Mouse (Mus musculus): ENCODE measurements at regions not wholly inside any gene's neighbourhood (a gene's known extent, or its start where the extent isn't known, plus 50 kb on each side); places are given as distances from the start of the nearest gene placed in this dataset.

DNA sequence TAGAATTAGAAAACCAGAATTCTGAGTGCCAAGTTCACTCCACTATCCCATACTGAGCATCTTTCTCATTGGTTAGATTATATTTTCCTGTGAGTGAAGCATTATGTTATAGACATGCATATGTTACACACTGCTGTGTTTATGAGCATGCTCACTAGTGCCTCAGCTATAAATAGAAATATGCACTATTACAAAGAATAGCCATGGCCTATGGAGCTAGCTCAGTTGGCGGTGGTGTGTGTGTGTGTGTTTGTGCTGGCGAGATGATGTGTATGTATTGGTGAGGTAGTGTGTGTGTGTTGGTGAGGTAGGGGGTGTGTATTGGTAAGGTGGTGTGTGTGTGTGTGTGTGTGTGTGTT is 106.2 kb downstream of the Sec31a start:
- Histone ChIP-seq H3K4me3 (ENCODE audit: low read depth, low read length) (no peak overlapping the region), H3K27ac (ENCODE audit: low read depth, low read length) (no peak overlapping the region), H3K4me1 (ENCODE audit: control insufficient read depth, insufficient read depth, low read length) (no peaks in the 10 kb centered on the region), H3K9ac (ENCODE audit: low read length) (no peak overlapping the region), H3K4me2 (ENCODE audit: low read length) (no peak overlapping the region), H3K36me3 (ENCODE audit: control insufficient read depth, insufficient read depth, low read length) (no peaks in the 10 kb centered on the region), H3K9me3 (replicated peaks; ENCODE audit: control insufficient read depth, low read length) (no peaks in the 10 kb centered on the region), H3K27me3 (replicated peaks; ENCODE audit: control insufficient read depth, insufficient read depth, low read length) (no peaks in the 10 kb centered on the region)
- DNase-seq (ENCODE audit: low spot score) (peak; percentile 33), ATAC-seq (peak; percentile 34; the same call in 1 of the 2 replicates)
- 84% methylated on average over 2 of the region's 2 CpGs for WGBS

DNA sequence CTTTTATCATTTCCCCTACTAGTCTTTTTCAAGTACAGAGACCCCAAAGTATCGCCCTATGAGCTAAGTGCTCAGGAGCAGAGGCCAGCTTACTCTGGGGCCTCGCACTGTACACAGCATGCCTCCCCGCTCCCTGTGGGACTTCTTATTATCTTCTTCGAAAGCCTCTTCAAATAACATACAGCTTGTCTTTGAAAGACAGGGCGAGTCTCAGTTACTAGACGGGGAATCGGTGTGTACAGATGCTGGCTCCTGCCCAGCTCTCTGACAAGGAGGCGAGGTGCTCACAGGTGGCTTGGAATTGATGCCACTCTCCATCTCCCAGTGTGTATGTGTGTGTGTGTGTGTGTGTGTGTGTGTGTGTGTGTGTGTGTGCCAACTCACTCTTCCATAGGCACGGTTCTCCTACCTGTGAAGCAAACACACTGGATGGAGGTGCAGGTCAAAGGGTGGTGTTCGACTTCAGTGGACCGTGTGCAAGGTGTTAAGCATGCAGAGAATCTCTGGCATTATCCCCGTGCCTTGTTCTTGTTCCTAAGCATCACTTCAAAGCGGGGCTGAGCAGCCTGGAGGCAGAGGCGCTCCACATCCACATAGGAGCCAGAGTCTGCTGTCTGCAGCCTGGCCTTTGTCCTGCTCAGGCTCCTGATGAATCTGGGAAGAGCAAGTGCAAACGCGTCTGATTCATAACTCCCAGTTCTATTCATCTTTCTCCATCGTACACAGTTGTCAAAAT is 106.8 kb downstream of the Sec31a start:
- Histone ChIP-seq H3K27ac (ENCODE audit: low read depth, low read length) (no peak overlapping the region), H3K9me3 (replicated peaks; ENCODE audit: control insufficient read depth, low read length) (no peaks in the 10 kb centered on the region), H3K27me3 (replicated peaks; ENCODE audit: control insufficient read depth, insufficient read depth, low read length) (no peaks in the 10 kb centered on the region), H3K4me1 (ENCODE audit: control insufficient read depth, insufficient read depth, low read length) (no peaks in the 10 kb centered on the region), H3K4me3 (ENCODE audit: low read depth, low read length) (no peak overlapping the region), H3K9ac (ENCODE audit: low read length) (no peak overlapping the region), H3K4me2 (ENCODE audit: low read length) (no peak overlapping the region), H3K36me3 (ENCODE audit: control insufficient read depth, insufficient read depth, low read length) (no peaks in the 10 kb centered on the region)
- 50% methylated on average over 17 of the region's 17 CpGs for WGBS
- ATAC-seq = peak; percentile 40; the same call in 1 of the 2 replicates
- DNase-seq (ENCODE audit: low spot score) = peak; percentile 32

DNA sequence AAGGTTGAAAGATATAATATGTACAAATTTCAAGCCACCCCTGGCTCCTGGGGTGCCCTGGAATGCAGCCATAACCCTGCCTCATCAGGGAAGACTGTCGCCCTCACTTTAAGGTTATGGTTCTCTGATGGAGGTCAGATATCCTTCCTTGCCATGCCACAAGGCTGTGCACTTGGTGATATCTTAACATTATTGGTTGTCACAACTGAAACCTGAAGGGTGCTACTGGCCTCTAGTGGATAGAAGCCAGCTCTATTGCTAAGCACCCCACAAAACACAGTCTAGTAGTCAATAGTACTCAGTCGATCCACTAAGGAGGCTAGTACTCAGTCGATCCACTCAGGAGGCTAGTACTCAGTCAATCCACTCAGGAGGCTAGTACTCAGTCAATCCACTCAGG is 111.6 kb downstream of the Sec31a start:
- peak; percentile 62 for DNase-seq (ENCODE audit: low spot score)

DNA sequence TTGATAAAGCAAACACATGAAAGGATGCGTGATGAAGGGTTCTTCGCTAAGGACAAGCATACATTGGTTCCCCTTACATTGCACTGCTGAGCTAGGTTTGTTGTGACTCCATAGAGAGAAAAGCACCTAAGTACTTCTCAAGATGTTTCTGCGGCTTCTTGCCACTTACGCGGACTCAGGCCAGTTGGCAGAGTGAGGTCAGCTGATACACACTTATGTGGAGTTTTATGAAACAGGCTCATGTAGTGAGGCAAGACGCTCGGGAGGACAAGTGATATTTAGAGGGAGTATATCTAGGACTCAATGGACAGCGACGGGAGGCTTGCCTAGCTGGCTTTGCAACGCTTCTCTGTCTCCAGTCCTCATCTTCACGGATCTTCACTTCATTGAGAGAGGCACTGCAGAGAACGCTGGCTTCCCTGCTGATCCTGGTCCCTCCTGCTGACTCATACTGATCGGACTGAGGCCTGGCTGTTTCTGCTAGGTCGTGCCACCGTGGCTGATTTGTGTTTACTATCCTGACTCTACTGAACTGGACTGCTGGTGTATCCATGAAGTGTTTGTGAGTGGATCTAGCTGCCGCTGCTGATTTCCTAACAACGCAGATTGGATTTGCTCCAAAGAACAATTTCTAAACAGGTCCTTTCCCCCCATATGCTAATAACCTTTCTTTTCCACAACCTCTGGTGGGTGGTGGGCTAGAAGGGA is 113.8 kb downstream of the Sec31a start:
- H3K4me1 ChIP-seq (ENCODE audit: control insufficient read depth, insufficient read depth, low read length) = no peaks in the 10 kb centered on the region
- DNase-seq (ENCODE audit: low spot score) = no peak
- 75% methylated on average over 17 of the region's 17 CpGs for WGBS
- ATAC-seq = no peak
- H3K9ac ChIP-seq (ENCODE audit: low read length) = no peak overlapping the region
- H3K36me3 ChIP-seq (ENCODE audit: control insufficient read depth, insufficient read depth, low read length) = no peaks in the 10 kb centered on the region
- no peak overlapping the region for H3K27ac ChIP-seq (ENCODE audit: low read depth, low read length)
- no peak overlapping the region for H3K4me3 ChIP-seq (ENCODE audit: low read depth, low read length)
- no peak overlapping the region for H3K4me2 ChIP-seq (ENCODE audit: low read length)
- H3K9me3 ChIP-seq (replicated peaks; ENCODE audit: control insufficient read depth, low read length) = no peaks in the 10 kb centered on the region
- H3K27me3 ChIP-seq (replicated peaks; ENCODE audit: control insufficient read depth, insufficient read depth, low read length) = no peaks in the 10 kb centered on the region

More for the DNA sequence above, 111.6 kb downstream of the Sec31a start:
- H3K9me3 ChIP-seq (replicated peaks; ENCODE audit: control insufficient read depth, low read length) = no peaks in the 10 kb centered on the region
- H3K4me1 ChIP-seq (ENCODE audit: control insufficient read depth, insufficient read depth, low read length) = no peaks in the 10 kb centered on the region
- WGBS = 73% methylated on average over 3 of the region's 3 CpGs
- H3K4me3 ChIP-seq (ENCODE audit: low read depth, low read length) = no peak overlapping the region
- H3K36me3 ChIP-seq (ENCODE audit: control insufficient read depth, insufficient read depth, low read length) = no peaks in the 10 kb centered on the region
- no peak overlapping the region for H3K9ac ChIP-seq (ENCODE audit: low read length)
- no peak for ATAC-seq
- no peak overlapping the region for H3K27ac ChIP-seq (ENCODE audit: low read depth, low read length)
- H3K4me2 ChIP-seq (ENCODE audit: low read length) = no peak overlapping the region
- no peaks in the 10 kb centered on the region for H3K27me3 ChIP-seq (replicated peaks; ENCODE audit: control insufficient read depth, insufficient read depth, low read length)

DNA sequence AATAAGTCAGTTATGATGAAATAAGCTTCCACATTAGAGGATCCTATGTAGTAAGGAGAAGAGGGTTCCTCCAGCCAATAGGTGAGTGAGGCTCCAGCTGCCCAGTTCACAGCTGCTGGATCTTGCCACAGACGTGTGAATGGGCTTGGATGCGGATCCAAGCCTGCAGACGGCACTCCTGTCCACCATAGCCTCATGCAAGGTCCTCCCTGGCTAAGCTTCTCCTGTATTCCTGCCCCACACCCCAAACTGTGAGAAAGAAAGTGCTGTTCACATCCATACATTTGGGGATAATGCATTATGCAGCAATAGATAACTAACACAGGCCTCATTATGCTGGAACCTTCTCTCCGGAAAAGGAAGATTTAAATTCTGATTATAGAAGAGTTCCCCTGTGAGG is 116.9 kb downstream of the Sec31a start:
- no peak overlapping the region for H3K4me3 ChIP-seq (ENCODE audit: low read depth, low read length)
- no peaks in the 10 kb centered on the region for H3K27me3 ChIP-seq (replicated peaks; ENCODE audit: control insufficient read depth, insufficient read depth, low read length)
- H3K9me3 ChIP-seq (replicated peaks; ENCODE audit: control insufficient read depth, low read length) = no peaks in the 10 kb centered on the region
- DNase-seq (ENCODE audit: low spot score) = no peak
- H3K36me3 ChIP-seq (ENCODE audit: control insufficient read depth, insufficient read depth, low read length) = no peaks in the 10 kb centered on the region
- 83% methylated on average over 4 of the region's 4 CpGs for WGBS
- H3K27ac ChIP-seq (ENCODE audit: low read depth, low read length) = no peak overlapping the region
- H3K9ac ChIP-seq (ENCODE audit: low read length) = no peak overlapping the region
- no peaks in the 10 kb centered on the region for H3K4me1 ChIP-seq (ENCODE audit: control insufficient read depth, insufficient read depth, low read length)
- no peak overlapping the region for H3K4me2 ChIP-seq (ENCODE audit: low read length)
- ATAC-seq = no peak

DNA sequence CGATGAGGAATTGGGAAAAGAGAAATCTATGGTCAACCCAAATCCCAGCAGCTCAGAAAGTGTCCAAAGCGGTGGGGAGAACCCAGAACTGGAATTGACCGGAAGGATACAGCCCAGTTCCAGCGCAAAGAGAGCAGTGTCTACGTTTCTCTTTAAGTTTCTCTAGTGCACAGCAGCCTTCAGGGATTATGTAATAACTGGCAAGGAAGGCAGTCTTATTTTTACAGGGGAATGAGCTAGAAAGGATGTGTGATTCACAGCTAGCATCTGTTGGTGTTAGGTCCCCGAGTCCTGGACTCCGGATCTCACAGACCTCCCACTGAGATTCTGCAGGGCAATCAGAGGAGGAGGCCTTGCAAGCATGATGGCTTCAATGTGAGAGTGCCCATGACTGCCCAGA is 121.8 kb downstream of the Sec31a start:
- WGBS = 87% methylated on average over 7 of the region's 7 CpGs
- ATAC-seq = no peak

DNA sequence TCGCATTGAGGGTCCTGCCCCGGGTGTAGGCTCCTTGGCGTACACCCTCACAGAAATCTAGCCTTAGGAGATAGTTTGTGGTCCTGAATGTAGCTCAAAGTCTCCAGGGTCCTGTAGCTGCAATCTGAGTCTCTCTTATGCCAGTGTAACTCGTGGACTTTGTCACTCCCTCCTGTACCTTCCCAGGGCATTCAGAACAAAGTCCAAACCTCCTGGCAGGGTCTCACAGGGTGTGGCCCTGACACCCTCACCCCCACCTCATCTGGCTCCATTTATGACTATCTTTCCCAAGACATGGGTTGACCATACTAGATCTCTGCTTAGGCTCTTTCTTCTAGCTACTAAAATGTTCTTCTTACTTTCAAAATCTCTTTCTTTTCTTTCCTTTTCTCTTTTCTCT is 120.6 kb upstream of the Tmem150c start:
- Histone ChIP-seq H3K27me3 (replicated peaks; ENCODE audit: control insufficient read depth, insufficient read depth, low read length) (no peaks in the 10 kb centered on the region), H3K4me2 (ENCODE audit: low read length) (no peak overlapping the region), H3K27ac (ENCODE audit: low read depth, low read length) (no peak overlapping the region), H3K4me3 (ENCODE audit: low read depth, low read length) (no peak overlapping the region), H3K4me1 (ENCODE audit: control insufficient read depth, insufficient read depth, low read length) (no peaks in the 10 kb centered on the region), H3K9ac (ENCODE audit: low read length) (no peak overlapping the region), H3K36me3 (ENCODE audit: control insufficient read depth, insufficient read depth, low read length) (no peaks in the 10 kb centered on the region), H3K9me3 (replicated peaks; ENCODE audit: control insufficient read depth, low read length) (no peaks in the 10 kb centered on the region)
- 92% methylated on average over 4 of the region's 4 CpGs for WGBS
- ATAC-seq (no peak), DNase-seq (ENCODE audit: low spot score) (no peak)

More for the DNA sequence above, 121.8 kb downstream of the Sec31a start:
- H3K27ac ChIP-seq (ENCODE audit: low read depth, low read length) = no peak overlapping the region
- H3K9ac ChIP-seq (ENCODE audit: low read length) = no peak overlapping the region
- no peaks in the 10 kb centered on the region for H3K9me3 ChIP-seq (replicated peaks; ENCODE audit: control insufficient read depth, low read length)
- no peak overlapping the region for H3K4me3 ChIP-seq (ENCODE audit: low read depth, low read length)
- H3K36me3 ChIP-seq (ENCODE audit: control insufficient read depth, insufficient read depth, low read length) = no peaks in the 10 kb centered on the region
- DNase-seq (ENCODE audit: low spot score) = no peak
- no peak overlapping the region for H3K4me2 ChIP-seq (ENCODE audit: low read length)
- no peaks in the 10 kb centered on the region for H3K27me3 ChIP-seq (replicated peaks; ENCODE audit: control insufficient read depth, insufficient read depth, low read length)
- H3K4me1 ChIP-seq (ENCODE audit: control insufficient read depth, insufficient read depth, low read length) = no peaks in the 10 kb centered on the region

DNA sequence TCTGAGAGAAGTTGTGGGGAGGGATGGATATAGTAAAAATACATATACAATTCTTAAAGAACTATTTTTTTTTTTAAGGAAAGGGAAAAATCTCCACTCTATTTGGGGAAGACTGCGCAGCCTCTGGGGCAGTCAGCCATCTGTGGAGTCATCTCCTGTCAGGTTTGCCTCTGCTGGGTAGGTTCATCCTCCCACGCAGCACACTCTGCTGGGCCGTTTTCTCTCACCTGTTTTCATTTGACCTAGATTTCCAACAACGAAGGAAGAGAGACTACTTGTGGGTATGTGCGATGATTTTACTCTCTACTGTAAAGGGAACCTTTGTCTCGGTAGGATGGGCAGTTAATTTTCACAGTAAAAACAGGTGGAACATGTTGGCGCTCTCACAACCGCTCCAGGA is 119.9 kb upstream of the Tmem150c start:
- Histone ChIP-seq H3K9me3 (replicated peaks; ENCODE audit: control insufficient read depth, low read length) (no peaks in the 10 kb centered on the region), H3K36me3 (ENCODE audit: control insufficient read depth, insufficient read depth, low read length) (no peaks in the 10 kb centered on the region), H3K4me1 (ENCODE audit: control insufficient read depth, insufficient read depth, low read length) (no peaks in the 10 kb centered on the region), H3K4me3 (ENCODE audit: low read depth, low read length) (no peak overlapping the region), H3K27me3 (replicated peaks; ENCODE audit: control insufficient read depth, insufficient read depth, low read length) (no peaks in the 10 kb centered on the region), H3K4me2 (ENCODE audit: low read length) (no peak overlapping the region), H3K27ac (ENCODE audit: low read depth, low read length) (no peak overlapping the region), H3K9ac (ENCODE audit: low read length) (no peak overlapping the region)
- WGBS = 93% methylated on average over 8 of the region's 8 CpGs
- DNase-seq (ENCODE audit: low spot score) = no peak
- ATAC-seq = no peak

DNA sequence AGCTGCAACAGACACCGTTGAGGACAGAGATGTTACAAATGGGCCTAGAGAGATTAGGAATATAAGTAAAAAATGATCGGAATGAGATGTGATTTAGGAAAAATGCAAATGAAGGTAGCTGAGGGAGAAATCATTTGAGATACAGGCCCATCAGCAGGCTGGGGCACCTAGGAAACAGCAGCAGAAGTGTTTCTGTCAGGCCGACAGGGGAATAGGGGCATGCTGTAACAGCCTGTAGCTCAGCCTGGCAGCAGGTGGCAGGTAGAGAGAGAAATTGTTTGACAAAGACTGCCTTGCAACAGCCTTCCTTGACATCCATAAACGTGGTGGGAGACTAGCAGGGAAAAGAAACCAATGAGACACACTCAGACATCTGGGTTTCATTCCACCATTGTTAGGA is 115.1 kb upstream of the Tmem150c start:
- WGBS = 62% methylated on average over 4 of the region's 4 CpGs
- Histone ChIP-seq H3K4me3 (ENCODE audit: low read depth, low read length) (no peak overlapping the region), H3K27me3 (replicated peaks; ENCODE audit: control insufficient read depth, insufficient read depth, low read length) (no peaks in the 10 kb centered on the region), H3K4me2 (ENCODE audit: low read length) (no peak overlapping the region), H3K36me3 (ENCODE audit: control insufficient read depth, insufficient read depth, low read length) (no peaks in the 10 kb centered on the region), H3K9me3 (replicated peaks; ENCODE audit: control insufficient read depth, low read length) (no peaks in the 10 kb centered on the region), H3K4me1 (ENCODE audit: control insufficient read depth, insufficient read depth, low read length) (no peaks in the 10 kb centered on the region), H3K27ac (ENCODE audit: low read depth, low read length) (no peak overlapping the region), H3K9ac (ENCODE audit: low read length) (no peak overlapping the region)
- no peak for ATAC-seq
- no peak for DNase-seq (ENCODE audit: low spot score)

All from forebrain, embryonic 14.5 days (tissue).